Mouse (Mus musculus): Measurements from ENCODE around the gene Atxn7l3. TPM values are rescaled to one million over a fixed set of nuclear protein-coding genes. Genes with fewer than 3 reads are reported as not detected.

Gene Atxn7l3
- polyA plus RNA-seq, 1 experiment from 2014 or later: 4.6 TPM

- no peak for TF ChIP-seq EP300 (IDR thresholded peaks at IDR 0.05; ENCODE audit: low read depth)
- TF ChIP-seq CTCF (IDR thresholded peaks at IDR 0.05; ENCODE audit: low read depth): no peak
- H3K9me3 ChIP-seq (ENCODE audit: low read length): no peaks in the 10 kb centered on the region; the same call in 1 of the 2 replicates
- no peaks in the 10 kb centered on the region for H3K27me3 ChIP-seq (ENCODE audit: insufficient read depth, low read length)
- ATAC-seq (no peak), DNase-seq (peak; percentile 23)
- H3K4me3 ChIP-seq (ENCODE audit: low read depth, low read length): no peak overlapping the region
- H3K4me2 ChIP-seq (ENCODE audit: low read depth, low read length): no peak overlapping the region
- H3K36me3 ChIP-seq (replicated peaks; ENCODE audit: insufficient read depth, low read length): no peaks in the 10 kb centered on the region
- WGBS (ENCODE audit: insufficient replicate concordance): 24% methylated on average over 3 of the region's 3 CpGs
- no peak overlapping the region for H3K27ac ChIP-seq (ENCODE audit: low read depth)
- no peak overlapping the region for H3K9ac ChIP-seq (replicated peaks)
- H3K4me1 ChIP-seq (ENCODE audit: insufficient read depth): no peaks in the 10 kb centered on the region
Observed at GRCm38 (mm10) chr11:102338561-102338960, 42.1 kb upstream of the Atxn7l3 start.

- Histone ChIP-seq H3K27ac (ENCODE audit: low read depth) (no peak overlapping the region), H3K36me3 (replicated peaks; ENCODE audit: insufficient read depth, low read length) (no peaks in the 10 kb centered on the region)
- TF ChIP-seq EP300 (IDR thresholded peaks at IDR 0.05; ENCODE audit: low read depth): no peak
Observed at GRCm38 (mm10) chr11:102337921-102338320, 41.5 kb upstream of the Atxn7l3 start.

DNA sequence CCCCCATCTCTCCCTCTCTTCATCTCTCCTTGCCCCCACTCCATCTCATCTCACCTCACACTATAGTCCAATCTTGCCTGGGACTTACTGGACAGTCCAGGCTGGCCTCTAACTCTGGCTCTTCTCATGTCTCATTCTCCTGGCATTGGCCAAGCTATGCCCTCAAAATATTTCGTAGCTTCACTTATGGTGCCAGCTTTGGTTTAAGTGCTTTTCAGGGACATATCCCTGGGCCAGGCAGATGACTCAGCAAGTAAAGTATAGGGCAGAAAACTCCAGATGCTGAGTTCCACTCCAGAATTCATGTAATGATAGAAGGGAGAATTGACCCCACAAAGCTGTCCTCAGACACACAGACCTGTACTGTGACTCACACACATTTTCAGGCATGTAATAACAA is 39.8 kb upstream of the Atxn7l3 start:
- Histone ChIP-seq H3K27me3 (ENCODE audit: insufficient read depth, low read length) (no peaks in the 10 kb centered on the region), H3K27ac (ENCODE audit: low read depth) (no peak overlapping the region), H3K36me3 (replicated peaks; ENCODE audit: insufficient read depth, low read length) (no peaks in the 10 kb centered on the region), H3K4me1 (ENCODE audit: insufficient read depth) (no peaks in the 10 kb centered on the region), H3K9me3 (ENCODE audit: low read length) (no peaks in the 10 kb centered on the region; the same call in 1 of the 2 replicates), H3K9ac (replicated peaks) (no peak overlapping the region), H3K4me2 (ENCODE audit: low read depth, low read length) (no peak overlapping the region), H3K4me3 (ENCODE audit: low read depth, low read length) (no peak overlapping the region)
- DNase-seq (no peak), ATAC-seq (no peak)
- WGBS (ENCODE audit: insufficient replicate concordance): 67% methylated on average over 1 of the region's 1 CpGs
- no peak for TF ChIP-seq EP300 (IDR thresholded peaks at IDR 0.05; ENCODE audit: low read depth)

More at GRCm38 (mm10) chr11:102337921-102338320, 41.5 kb upstream of the Atxn7l3 start:
- Histone ChIP-seq H3K4me1 (ENCODE audit: insufficient read depth) (no peaks in the 10 kb centered on the region), H3K9ac (replicated peaks) (no peak overlapping the region), H3K4me2 (ENCODE audit: low read depth, low read length) (no peak overlapping the region), H3K27me3 (ENCODE audit: insufficient read depth, low read length) (no peaks in the 10 kb centered on the region), H3K9me3 (ENCODE audit: low read length) (no peaks in the 10 kb centered on the region; the same call in 1 of the 2 replicates), H3K4me3 (ENCODE audit: low read depth, low read length) (no peak overlapping the region)
- ATAC-seq: no peak
- no peak for DNase-seq
- 75% methylated on average over 1 of the region's 1 CpGs for WGBS (ENCODE audit: insufficient replicate concordance)

DNA sequence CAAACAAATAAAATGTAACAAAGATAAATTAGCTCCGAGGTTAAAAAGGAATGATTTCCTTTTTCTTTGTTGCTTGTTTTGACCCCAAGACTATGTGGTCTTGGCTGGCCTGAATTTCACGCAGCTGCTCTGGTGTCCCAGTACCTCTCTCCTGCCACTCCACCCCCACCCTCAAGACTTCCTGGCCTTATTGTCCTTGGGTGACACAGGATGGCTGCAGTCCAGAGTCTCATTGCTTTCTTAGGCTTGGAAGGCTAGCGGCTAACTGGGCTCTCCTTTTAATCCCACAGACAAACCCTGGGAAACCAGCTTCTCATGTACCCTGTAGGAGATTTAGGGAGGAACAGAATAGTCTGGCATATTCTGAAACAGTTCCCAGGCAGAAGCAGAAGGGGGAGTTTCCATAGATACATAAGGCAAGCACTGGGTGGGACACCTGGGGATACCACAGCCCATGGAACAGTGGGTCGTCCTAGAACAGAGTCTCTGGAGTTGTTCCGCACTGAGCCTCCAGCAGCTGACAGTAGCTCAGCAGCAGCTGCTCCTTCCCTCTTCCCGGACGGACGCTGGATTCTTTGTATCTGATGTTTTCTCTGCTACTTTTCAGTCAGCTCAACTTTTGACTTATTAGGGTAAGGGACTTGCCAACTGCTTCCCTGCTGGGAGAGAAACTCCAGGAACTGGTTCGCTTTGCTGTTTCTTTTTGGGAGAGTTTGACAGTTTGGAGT is 38.7 kb upstream of the Atxn7l3 start:
- Histone ChIP-seq H3K4me2 (ENCODE audit: low read depth, low read length) (no peak overlapping the region), H3K9ac (replicated peaks) (no peak overlapping the region), H3K27me3 (ENCODE audit: insufficient read depth, low read length) (no peaks in the 10 kb centered on the region), H3K36me3 (replicated peaks; ENCODE audit: insufficient read depth, low read length) (no peaks in the 10 kb centered on the region), H3K4me1 (ENCODE audit: insufficient read depth) (no peaks in the 10 kb centered on the region), H3K4me3 (ENCODE audit: low read depth, low read length) (no peak overlapping the region), H3K9me3 (ENCODE audit: low read length) (no peaks in the 10 kb centered on the region; the same call in 1 of the 2 replicates), H3K27ac (ENCODE audit: low read depth) (no peak overlapping the region)
- ATAC-seq: no peak
- DNase-seq: no peak
- 47% methylated on average over 9 of the region's 9 CpGs for WGBS (ENCODE audit: insufficient replicate concordance)
- no peak for TF ChIP-seq EP300 (IDR thresholded peaks at IDR 0.05; ENCODE audit: low read depth)
- TF ChIP-seq CTCF (IDR thresholded peaks at IDR 0.05; ENCODE audit: low read depth): no peak

- no peaks in the 10 kb centered on the region for H3K9me3 ChIP-seq (ENCODE audit: low read length)
- no peaks in the 10 kb centered on the region for H3K4me1 ChIP-seq (ENCODE audit: insufficient read depth)
- TF ChIP-seq CTCF (IDR thresholded peaks at IDR 0.05; ENCODE audit: low read depth) (no peak), EP300 (IDR thresholded peaks at IDR 0.05; ENCODE audit: low read depth) (no peak)
- DNase-seq (no peak), ATAC-seq (no peak)
- 65% methylated on average over 4 of the region's 4 CpGs for WGBS (ENCODE audit: insufficient replicate concordance)
- H3K27ac ChIP-seq (ENCODE audit: low read depth): no peak overlapping the region
- no peaks in the 10 kb centered on the region for H3K36me3 ChIP-seq (replicated peaks; ENCODE audit: insufficient read depth, low read length)
- no peak overlapping the region for H3K4me3 ChIP-seq (ENCODE audit: low read depth, low read length)
- no peak overlapping the region for H3K9ac ChIP-seq (replicated peaks)
- no peak overlapping the region for H3K4me2 ChIP-seq (ENCODE audit: low read depth, low read length)
- no peaks in the 10 kb centered on the region for H3K27me3 ChIP-seq (ENCODE audit: insufficient read depth, low read length)
Observed at GRCm38 (mm10) chr11:102334010-102334409, 37.6 kb upstream of the Atxn7l3 start.

DNA sequence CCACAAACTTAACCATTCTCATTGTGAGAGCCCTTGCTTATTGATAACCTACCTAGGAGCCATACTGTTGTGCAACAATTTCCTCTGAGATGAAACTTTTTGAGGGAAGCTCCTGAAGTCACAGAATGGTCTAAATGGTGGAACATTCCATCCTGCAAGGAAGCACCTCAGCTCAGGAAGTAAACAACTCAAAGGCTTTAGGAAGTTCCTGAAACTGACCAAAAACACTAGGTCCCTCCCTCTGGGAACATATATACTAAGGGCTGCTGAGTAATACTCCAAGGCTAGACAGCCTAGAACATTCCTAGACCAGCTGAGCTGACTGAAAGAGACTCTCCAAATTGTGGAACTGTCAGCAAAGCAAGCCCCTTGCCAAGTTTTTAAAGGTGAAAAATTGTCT is 36.6 kb upstream of the Atxn7l3 start:
- no peak overlapping the region for H3K27ac ChIP-seq (ENCODE audit: low read depth)
- H3K27me3 ChIP-seq (ENCODE audit: insufficient read depth, low read length): no peaks in the 10 kb centered on the region
- no peak for ATAC-seq
- no peak overlapping the region for H3K4me3 ChIP-seq (ENCODE audit: low read depth, low read length)
- TF ChIP-seq CTCF (IDR thresholded peaks at IDR 0.05; ENCODE audit: low read depth) (no peak), EP300 (IDR thresholded peaks at IDR 0.05; ENCODE audit: low read depth) (no peak)
- H3K9me3 ChIP-seq (ENCODE audit: low read length): no peaks in the 10 kb centered on the region
- DNase-seq: no peak
- H3K36me3 ChIP-seq (replicated peaks; ENCODE audit: insufficient read depth, low read length): no peaks in the 10 kb centered on the region
- H3K9ac ChIP-seq (replicated peaks): no peak overlapping the region
- no peaks in the 10 kb centered on the region for H3K4me1 ChIP-seq (ENCODE audit: insufficient read depth)
- no peak overlapping the region for H3K4me2 ChIP-seq (ENCODE audit: low read depth, low read length)

Measured in liver, postnatal 0 days (tissue).